Mouse (Mus musculus) kidney, postnatal 4 days (tissue): Measurements from ENCODE around the gene Fam187b.

Source experiments
- DNase-seq, 2 experiments: peaks; one replicate each; pipeline ENCODE4 v3.0.0; 2021; ENCODE audit warnings: mixed read lengths in 2 of 2

Gene Fam187b

GRCm38 (mm10) chr7:31017104-31017901 is 43.7 kb downstream of the Fam187b start:
- peak; percentile 47 to 59 for DNase-seq

- DNase-seq: no peak
Observed at GRCm38 (mm10) chr7:31028609-31029008, 55.0 kb downstream of the Fam187b start.

GRCm38 (mm10) chr7:31030717-31031116 is 57.1 kb downstream of the Fam187b start:
- peak in 1 of 2 experiments; percentile 14 for DNase-seq

- no peak for DNase-seq
Observed at GRCm38 (mm10) chr7:31031731-31032130, 58.1 kb downstream of the Fam187b start.

- peak in 1 of 2 experiments; percentile 14 for DNase-seq
Observed at GRCm38 (mm10) chr7:31033409-31034165, 60.0 kb downstream of the Fam187b start.

- DNase-seq: peak; percentile 18 to 26
Observed at GRCm38 (mm10) chr7:31034789-31035188, 61.2 kb downstream of the Fam187b start.

GRCm38 (mm10) chr7:31035291-31035690 is 61.7 kb downstream of the Fam187b start:
- no peak for DNase-seq

GRCm38 (mm10) chr7:31036917-31037316 is 63.3 kb downstream of the Fam187b start:
- no peak for DNase-seq

GRCm38 (mm10) chr7:31037675-31038074 is 64.1 kb downstream of the Fam187b start:
- no peak for DNase-seq

GRCm38 (mm10) chr7:31039011-31039410 is 65.4 kb downstream of the Fam187b start:
- DNase-seq: no peak
